Mouse (Mus musculus): Measurements from ENCODE around the gene Catip. TPM values are rescaled to one million over a fixed set of nuclear protein-coding genes. Genes with fewer than 3 reads are reported as not detected.

The Catip gene
- polyA plus RNA-seq, 1 experiment from 2014 or later: not detected

- Histone ChIP-seq H3K27me3 (ENCODE audit: insufficient read depth, low read length) (no peaks in the 10 kb centered on the region), H3K36me3 (replicated peaks; ENCODE audit: insufficient read depth, low read length) (no peaks in the 10 kb centered on the region), H3K9ac (replicated peaks) (peak overlapping the region; percentile 77), H3K4me2 (ENCODE audit: low read depth, low read length) (peak overlapping the region; percentile 89), H3K4me1 (ENCODE audit: insufficient read depth) (peaks cover 31% of the 10 kb centered on the region), H3K9me3 (ENCODE audit: low read length) (no peaks in the 10 kb centered on the region), H3K4me3 (ENCODE audit: low read depth, low read length) (peak overlapping the region; percentile 59), H3K27ac (ENCODE audit: low read depth) (peak overlapping the region; percentile 99)
- DNase-seq: no peak
- TF ChIP-seq EP300 (IDR thresholded peaks at IDR 0.05; ENCODE audit: low read depth) (no peak), CTCF (IDR thresholded peaks at IDR 0.05; ENCODE audit: low read depth) (no peak)
- ATAC-seq: no peak
- WGBS (ENCODE audit: insufficient replicate concordance): 37% methylated on average over 15 of the region's 15 CpGs
These were observed 25.6 kb downstream of the Catip start for GRCm38 (mm10) chr1:74387386-74387988.

DNA sequence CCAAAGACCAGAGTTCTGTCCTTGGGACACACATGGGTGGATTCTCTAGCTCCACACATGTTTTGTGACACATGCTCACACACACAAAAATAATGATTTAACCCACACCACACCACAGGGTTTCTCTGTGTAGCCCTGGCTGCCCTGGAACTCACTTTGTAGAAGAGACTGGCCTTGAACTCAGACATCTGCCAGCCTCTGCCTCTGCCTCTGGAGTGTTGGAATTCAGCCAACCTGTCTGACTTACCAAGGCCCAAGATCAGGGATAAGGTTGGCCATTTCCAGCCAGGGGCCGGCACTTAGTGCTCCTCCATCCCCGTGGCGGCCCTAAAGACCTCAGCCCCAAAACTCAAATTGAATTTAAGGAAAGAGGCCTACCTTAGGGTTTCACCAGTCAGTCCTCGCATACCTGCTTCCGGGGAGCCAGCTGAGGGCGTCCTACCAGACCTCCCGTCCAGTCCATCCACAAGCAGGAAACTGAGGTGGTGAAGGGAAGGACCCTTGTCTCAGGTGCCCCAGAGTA lies 26.6 kb downstream of the Catip start:
- Histone ChIP-seq H3K4me3 (ENCODE audit: low read depth, low read length) (no peak overlapping the region), H3K27me3 (ENCODE audit: insufficient read depth, low read length) (no peaks in the 10 kb centered on the region), H3K9ac (replicated peaks) (no peak overlapping the region), H3K4me2 (ENCODE audit: low read depth, low read length) (no peak overlapping the region), H3K9me3 (ENCODE audit: low read length) (no peaks in the 10 kb centered on the region), H3K27ac (ENCODE audit: low read depth) (no peak overlapping the region), H3K4me1 (ENCODE audit: insufficient read depth) (peaks cover 40% of the 10 kb centered on the region), H3K36me3 (replicated peaks; ENCODE audit: insufficient read depth, low read length) (peaks cover 2% of the 10 kb centered on the region; the same call in 1 of the 2 replicates)
- no peak for ATAC-seq
- TF ChIP-seq CTCF (IDR thresholded peaks at IDR 0.05; ENCODE audit: low read depth) (no peak), EP300 (IDR thresholded peaks at IDR 0.05; ENCODE audit: low read depth) (no peak)
- DNase-seq: no peak
- WGBS (ENCODE audit: insufficient replicate concordance): 90% methylated on average over 7 of the region's 7 CpGs

DNA sequence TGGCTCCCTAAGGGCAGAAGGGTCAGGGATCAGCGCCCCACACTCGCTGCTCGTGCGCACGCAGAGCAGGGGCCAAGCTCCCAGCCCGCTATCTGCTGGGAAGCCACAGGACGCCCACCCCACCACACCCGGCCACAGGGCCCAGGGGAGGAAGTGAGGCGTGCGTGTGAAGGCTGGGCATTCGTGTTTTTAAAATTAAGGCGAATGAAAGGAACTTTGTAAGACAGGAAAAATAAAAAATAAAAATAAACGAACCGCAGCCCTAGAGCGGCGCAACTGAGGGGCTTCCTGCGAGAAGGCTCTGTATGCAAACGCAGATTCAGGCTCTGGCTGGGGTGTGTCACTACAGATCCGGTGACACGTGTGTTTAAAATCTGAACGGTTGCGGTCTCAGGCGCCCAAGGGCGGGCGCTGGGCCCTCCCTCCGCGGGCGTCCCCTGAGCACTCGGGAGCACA lies 28.0 kb downstream of the Catip start:
- Histone ChIP-seq H3K36me3 (replicated peaks; ENCODE audit: insufficient read depth, low read length) (peaks cover 16% of the 10 kb centered on the region), H3K4me3 (ENCODE audit: low read depth, low read length) (peak overlapping the region; percentile 30; the same call in 1 of the 2 replicates), H3K27me3 (ENCODE audit: insufficient read depth, low read length) (no peaks in the 10 kb centered on the region), H3K27ac (ENCODE audit: low read depth) (peak overlapping the region; percentile 100), H3K4me1 (ENCODE audit: insufficient read depth) (peaks cover 46% of the 10 kb centered on the region), H3K4me2 (ENCODE audit: low read depth, low read length) (peak overlapping the region; percentile 93), H3K9ac (replicated peaks) (peak overlapping the region; percentile 50), H3K9me3 (ENCODE audit: low read length) (no peaks in the 10 kb centered on the region)
- DNase-seq: peak; percentile 60
- WGBS (ENCODE audit: insufficient replicate concordance): 5% methylated on average over 29 of the region's 29 CpGs
- ATAC-seq: no peak
- TF ChIP-seq CTCF (IDR thresholded peaks at IDR 0.05; ENCODE audit: low read depth) (no peak), EP300 (IDR thresholded peaks at IDR 0.05; ENCODE audit: low read depth) (no peak)

GRCm38 (mm10) chr1:74390287-74390906 lies 28.5 kb downstream of the Catip start:
- H3K4me3 ChIP-seq (ENCODE audit: low read depth, low read length): peak overlapping the region; percentile 97
- H3K27ac ChIP-seq (ENCODE audit: low read depth): peak overlapping the region; percentile 100
- TF ChIP-seq EP300 (IDR thresholded peaks at IDR 0.05; ENCODE audit: low read depth) (no peak), CTCF (IDR thresholded peaks at IDR 0.05; ENCODE audit: low read depth) (peak; percentile 91)
- 7% methylated on average over 21 of the region's 21 CpGs for WGBS (ENCODE audit: insufficient replicate concordance)
- peaks cover 21% of the 10 kb centered on the region for H3K36me3 ChIP-seq (replicated peaks; ENCODE audit: insufficient read depth, low read length)
- DNase-seq: peak; percentile 82
- ATAC-seq: no peak
- H3K9ac ChIP-seq (replicated peaks): peak overlapping the region; percentile 50
- no peaks in the 10 kb centered on the region for H3K9me3 ChIP-seq (ENCODE audit: low read length)
- H3K4me1 ChIP-seq (ENCODE audit: insufficient read depth): peaks cover 49% of the 10 kb centered on the region
- H3K27me3 ChIP-seq (ENCODE audit: insufficient read depth, low read length): no peaks in the 10 kb centered on the region
- peak overlapping the region; percentile 93 for H3K4me2 ChIP-seq (ENCODE audit: low read depth, low read length)

DNA sequence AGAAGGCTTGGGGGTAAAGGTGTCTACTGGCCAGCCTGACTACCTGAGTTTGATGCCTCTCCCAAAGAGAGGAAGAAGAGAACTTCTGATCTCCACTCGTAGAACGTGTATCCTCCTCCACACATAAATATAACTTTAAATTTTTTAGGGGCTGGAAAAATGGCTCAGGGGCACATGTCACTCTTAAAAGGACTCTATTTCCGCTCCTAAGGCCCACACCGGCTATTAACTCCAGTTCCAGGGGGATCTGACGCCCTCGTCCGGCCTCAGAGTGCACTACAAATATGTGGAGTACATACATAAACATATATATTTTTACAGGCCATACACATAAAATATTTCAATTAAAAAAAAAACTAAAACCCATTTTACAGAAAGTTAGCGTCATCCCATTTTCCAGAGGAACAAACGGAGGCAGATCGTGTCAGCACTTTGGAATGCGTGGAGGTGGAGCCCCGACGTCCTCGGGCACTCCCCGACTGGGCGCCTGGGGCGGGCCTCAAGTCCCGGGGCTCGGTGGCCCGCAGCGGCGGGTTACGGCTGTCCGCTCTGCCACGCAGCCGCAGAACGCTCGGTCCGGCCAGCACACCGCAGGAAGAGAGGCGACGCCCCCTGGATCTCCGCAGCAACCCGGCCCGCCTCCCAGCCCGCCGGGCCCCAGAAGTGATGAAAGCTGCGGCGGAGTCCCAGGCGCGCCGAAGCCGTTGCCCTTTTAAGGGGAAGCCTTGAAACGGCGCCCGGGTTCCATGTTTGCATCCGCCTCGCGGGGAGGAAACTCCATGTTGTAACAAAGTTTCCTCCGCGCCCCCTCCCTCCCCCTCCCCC lies 29.2 kb downstream of the Catip start, which contains the start of gene Ctdsp1:
TSS of gene Ctdsp1 (plus strand) at position 586 of the 825 bp plus-strand sequence.
- peak within 1 kb of the TSS; percentile 93 for H3K4me2 ChIP-seq (ENCODE audit: low read depth, low read length)
- no peaks in the 10 kb centered on the region for H3K9me3 ChIP-seq (ENCODE audit: low read length)
- TF ChIP-seq EP300 (IDR thresholded peaks at IDR 0.05; ENCODE audit: low read depth) (peak; percentile 6; the same call in 1 of the 2 replicates), CTCF (IDR thresholded peaks at IDR 0.05; ENCODE audit: low read depth) (peak; percentile 32)
- peak; percentile 96 for DNase-seq
- H3K36me3 ChIP-seq (replicated peaks; ENCODE audit: insufficient read depth, low read length): peaks cover 21% of the 10 kb centered on the region
- peak within 1 kb of the TSS; percentile 100 for H3K9ac ChIP-seq (replicated peaks)
- 3% methylated on average over 48 of the region's 51 CpGs for WGBS (ENCODE audit: insufficient replicate concordance)
- peak; percentile 78 for ATAC-seq
- H3K27me3 ChIP-seq (ENCODE audit: insufficient read depth, low read length): no peaks in the 10 kb centered on the region
- peak within 1 kb of the TSS; percentile 100 for H3K27ac ChIP-seq (ENCODE audit: low read depth)
- peak within 1 kb of the TSS; percentile 97 for H3K4me3 ChIP-seq (ENCODE audit: low read depth, low read length)
- H3K4me1 ChIP-seq (ENCODE audit: insufficient read depth): peaks cover 49% of the 10 kb centered on the region
